Mouse (Mus musculus) hindbrain, embryonic 11.5 days (tissue): ENCODE results near the gene Gm20388. TPM values are rescaled to one million over a fixed set of nuclear protein-coding genes. Genes with fewer than 3 reads are reported as not detected.

Experiments used
- ATAC-seq: fragments of 200-750 bp; cut with Nextera tagmentation; 2 replicates; pipeline ENCODE4 v1.8.0; 2017; ENCODE audit warnings: mild to moderate bottlenecking, moderate TSS enrichment, moderate library complexity; ENCODE audit not compliant: low FRiP score
- DNase-seq: peaks from one replicate; pipeline ENCODE4 v3.0.0-alpha.2; 2015; ENCODE audit warnings: low spot score
- H3K27ac ChIP-seq: fragments of 300-500 bp; sonication (generic); 2 replicates; pipeline ENCODE4 v1.5.1; 2014; ENCODE audit warnings: mild to moderate bottlenecking, low read depth, low read length
- H3K27me3 ChIP-seq: fragments of 300-500 bp; sonication (generic); 2 replicates; pipeline ENCODE4 v1.6.1; 2014; ENCODE audit warnings: mild to moderate bottlenecking, low read length, moderate library complexity, mixed read lengths; ENCODE audit not compliant: control insufficient read depth, insufficient read depth
- H3K36me3 ChIP-seq: fragments of 300-500 bp; sonication (generic); 2 replicates; pipeline ENCODE4 v1.6.1; 2014; ENCODE audit warnings: mild to moderate bottlenecking, low read length, moderate library complexity, mixed read lengths; ENCODE audit not compliant: control insufficient read depth, insufficient read depth
- H3K4me1 ChIP-seq: fragments of 300-500 bp; sonication (generic); replicated peaks from 2 replicates; pipeline ENCODE4 v1.6.1; 2014; ENCODE audit warnings: low read length, mixed read lengths; ENCODE audit not compliant: control insufficient read depth, insufficient read depth
- H3K4me2 ChIP-seq: fragments of 300-500 bp; sonication (generic); replicated peaks from 2 replicates; pipeline ENCODE4 v1.6.1; 2014; ENCODE audit warnings: mild to moderate bottlenecking, low read depth, low read length
- H3K4me3 ChIP-seq: fragments of 300-500 bp; sonication (generic); 2 replicates; pipeline ENCODE4 v1.5.1; 2014; ENCODE audit warnings: low read depth, low read length
- H3K9ac ChIP-seq: fragments of 300-500 bp; sonication (generic); 2 replicates; pipeline ENCODE4 v1.6.1; 2014; ENCODE audit warnings: low read depth, low read length
- H3K9me3 ChIP-seq: fragments of 300-500 bp; sonication (generic); 2 replicates; pipeline ENCODE4 v1.6.1; 2016; ENCODE audit warnings: low read length; ENCODE audit not compliant: control insufficient read depth
- WGBS: fragments of 180-500 bp; shearing (Covaris S2); extraction: QIAGEN DNeasy Blood & Tissue Kit; methylation state at CpG from one replicate; pipeline ENCODE4 v1.1.7; 2014; 5-methylcytosine and 5-hydroxymethylcytosine counted together
- polyA plus RNA-seq: library from polyadenylated mRNA; unstranded; fragments of >200 nt; fragmentation: Nextera tagmentation; extraction: Ambion mirVana; gene quantifications from 2 replicates; pipeline ENCODE4 v1.2.1, GENCODE M21; 2014

Gene Gm20388
- polyA plus RNA-seq, 1 experiment from 2014 or later: 11.8 TPM

DNA sequence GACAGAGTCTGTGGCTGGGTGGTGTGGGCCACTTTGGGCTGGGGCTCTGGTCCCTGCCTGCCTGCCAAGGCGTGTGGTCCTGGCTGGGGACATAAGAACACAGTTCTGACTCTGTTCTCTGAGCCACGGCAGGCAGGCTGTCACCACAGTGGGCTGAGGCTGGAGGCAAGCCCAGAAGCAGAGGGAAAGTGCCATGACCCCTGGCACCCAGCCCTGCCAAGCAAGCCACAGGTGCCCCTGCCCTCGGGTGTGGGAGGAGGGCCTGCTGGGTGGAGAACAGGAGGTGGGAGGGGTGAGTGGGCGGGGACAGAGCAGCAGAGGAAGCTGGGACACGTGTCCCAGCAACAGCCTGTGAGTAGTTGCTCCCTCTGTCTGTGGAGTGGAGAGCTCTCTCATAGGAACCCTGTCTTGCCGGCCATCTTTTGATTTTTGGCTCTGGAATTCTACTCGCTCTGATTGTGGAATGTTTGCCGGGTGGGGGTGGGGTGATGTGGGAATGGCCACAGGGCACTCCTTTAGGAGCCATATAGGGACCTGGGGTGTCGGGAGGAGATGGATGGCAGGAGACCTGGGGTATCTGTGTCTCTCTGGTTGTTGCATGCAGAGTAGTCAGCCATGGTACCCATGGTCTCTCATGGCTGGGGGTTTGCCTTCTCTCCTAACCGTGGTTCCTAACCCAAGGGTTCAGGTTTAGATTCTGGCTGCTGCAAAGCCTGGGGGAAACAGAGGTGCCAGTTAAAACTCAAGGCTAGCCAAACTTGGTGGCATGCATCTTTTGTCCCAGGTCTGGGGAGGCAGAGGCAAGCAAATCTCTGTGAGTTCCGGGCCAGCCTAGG is 458.4 kb downstream of the Gm20388 start:
- WGBS: 33% methylated on average over 11 of the region's 11 CpGs
- DNase-seq (no peak), ATAC-seq (peak; percentile 31; the same call in 1 of the 2 replicates)
- H3K27me3 ChIP-seq: no peaks in the 10 kb centered on the region
- no peaks in the 10 kb centered on the region for H3K36me3 ChIP-seq
- no peak overlapping the region for H3K4me2 ChIP-seq
- peak overlapping the region; percentile 11; the same call in 1 of the 2 replicates for H3K27ac ChIP-seq
- H3K4me3 ChIP-seq: no peak overlapping the region
- no peaks in the 10 kb centered on the region for H3K9me3 ChIP-seq
- H3K4me1 ChIP-seq: peaks cover 20% of the 10 kb centered on the region
- no peak overlapping the region for H3K9ac ChIP-seq

DNA sequence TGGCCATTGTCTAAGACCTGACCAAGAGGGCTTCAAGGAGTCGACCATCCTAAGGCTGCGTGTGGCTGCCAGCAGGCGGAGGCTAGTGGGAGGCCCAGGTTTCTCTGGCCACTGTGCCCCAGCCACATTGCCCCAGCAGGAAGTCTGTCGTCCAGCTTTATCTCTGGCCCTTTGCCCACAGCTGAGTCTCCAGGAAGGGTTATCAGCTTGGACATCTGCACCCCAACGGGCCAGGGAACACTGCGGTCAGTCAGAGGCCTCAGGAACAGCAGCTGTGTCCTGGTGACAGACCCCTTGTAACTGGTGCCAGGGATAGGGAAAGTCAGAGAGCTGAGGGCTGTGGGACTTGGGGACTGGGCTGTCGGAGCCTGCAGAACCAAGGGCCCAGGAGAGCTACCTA is 459.3 kb downstream of the Gm20388 start:
- 60% methylated on average over 7 of the region's 7 CpGs for WGBS
- ATAC-seq (no peak), DNase-seq (no peak)
- no peak overlapping the region for H3K4me2 ChIP-seq
- no peaks in the 10 kb centered on the region for H3K9me3 ChIP-seq
- no peak overlapping the region for H3K9ac ChIP-seq
- H3K4me1 ChIP-seq: peaks cover 24% of the 10 kb centered on the region
- peak overlapping the region; percentile 47 for H3K27ac ChIP-seq
- H3K4me3 ChIP-seq: no peak overlapping the region
- no peaks in the 10 kb centered on the region for H3K27me3 ChIP-seq
- no peaks in the 10 kb centered on the region for H3K36me3 ChIP-seq

DNA sequence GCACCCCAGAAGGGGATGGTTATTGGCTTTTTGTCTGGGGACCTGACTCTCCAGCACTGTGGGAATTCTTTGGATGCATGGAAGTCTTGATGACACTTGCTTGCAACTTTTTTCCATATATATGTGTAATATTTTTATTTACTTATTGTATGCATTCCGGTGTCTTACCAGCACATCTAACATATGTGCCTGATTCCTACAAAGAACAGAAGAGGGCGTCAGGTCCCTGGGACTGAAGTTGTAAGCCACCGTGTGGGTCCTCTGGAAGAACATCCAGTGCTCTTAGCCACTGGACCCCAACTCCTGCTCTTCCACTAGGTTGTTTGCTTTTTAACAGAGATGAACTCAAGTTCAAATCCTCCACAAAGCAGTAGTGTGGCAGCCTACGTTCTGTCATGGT is 459.8 kb downstream of the Gm20388 start:
- WGBS: 71% methylated on average over 4 of the region's 4 CpGs

DNA sequence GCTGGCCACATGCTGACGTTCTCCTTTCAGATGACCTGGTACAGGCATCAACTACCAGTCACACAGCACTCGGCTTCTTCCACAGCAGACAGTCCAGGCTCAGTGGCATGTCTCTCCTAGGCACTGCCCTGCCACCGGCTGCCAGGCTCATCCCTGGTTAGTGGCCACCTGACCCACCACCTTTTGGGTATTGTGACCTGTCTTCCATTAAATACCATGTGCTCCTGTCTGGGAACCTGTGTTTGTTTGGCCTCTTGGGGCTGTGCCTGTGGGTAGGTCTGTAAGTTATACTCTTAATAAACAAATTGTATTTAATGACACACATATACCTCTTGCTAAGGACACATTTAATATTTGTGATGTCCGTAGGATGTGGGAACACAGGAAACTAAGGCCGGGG is 460.5 kb downstream of the Gm20388 start:
- H3K36me3 ChIP-seq: no peaks in the 10 kb centered on the region
- ATAC-seq: no peak
- no peak overlapping the region for H3K4me2 ChIP-seq
- no peak overlapping the region for H3K9ac ChIP-seq
- no peak for DNase-seq
- WGBS: 74% methylated on average over 5 of the region's 5 CpGs
- H3K4me1 ChIP-seq: peaks cover 30% of the 10 kb centered on the region
- H3K9me3 ChIP-seq: no peaks in the 10 kb centered on the region
- no peak overlapping the region for H3K27ac ChIP-seq
- no peak overlapping the region for H3K4me3 ChIP-seq
- no peaks in the 10 kb centered on the region for H3K27me3 ChIP-seq

More for the DNA sequence above, 459.8 kb downstream of the Gm20388 start:
- no peaks in the 10 kb centered on the region for H3K27me3 ChIP-seq
- no peaks in the 10 kb centered on the region for H3K9me3 ChIP-seq
- DNase-seq (no peak), ATAC-seq (no peak)
- peaks cover 29% of the 10 kb centered on the region for H3K4me1 ChIP-seq
- H3K36me3 ChIP-seq: no peaks in the 10 kb centered on the region
- H3K27ac ChIP-seq: peak overlapping the region; percentile 47; the same call in 1 of the 2 replicates
- H3K9ac ChIP-seq: no peak overlapping the region
- H3K4me3 ChIP-seq: no peak overlapping the region
- no peak overlapping the region for H3K4me2 ChIP-seq

DNA sequence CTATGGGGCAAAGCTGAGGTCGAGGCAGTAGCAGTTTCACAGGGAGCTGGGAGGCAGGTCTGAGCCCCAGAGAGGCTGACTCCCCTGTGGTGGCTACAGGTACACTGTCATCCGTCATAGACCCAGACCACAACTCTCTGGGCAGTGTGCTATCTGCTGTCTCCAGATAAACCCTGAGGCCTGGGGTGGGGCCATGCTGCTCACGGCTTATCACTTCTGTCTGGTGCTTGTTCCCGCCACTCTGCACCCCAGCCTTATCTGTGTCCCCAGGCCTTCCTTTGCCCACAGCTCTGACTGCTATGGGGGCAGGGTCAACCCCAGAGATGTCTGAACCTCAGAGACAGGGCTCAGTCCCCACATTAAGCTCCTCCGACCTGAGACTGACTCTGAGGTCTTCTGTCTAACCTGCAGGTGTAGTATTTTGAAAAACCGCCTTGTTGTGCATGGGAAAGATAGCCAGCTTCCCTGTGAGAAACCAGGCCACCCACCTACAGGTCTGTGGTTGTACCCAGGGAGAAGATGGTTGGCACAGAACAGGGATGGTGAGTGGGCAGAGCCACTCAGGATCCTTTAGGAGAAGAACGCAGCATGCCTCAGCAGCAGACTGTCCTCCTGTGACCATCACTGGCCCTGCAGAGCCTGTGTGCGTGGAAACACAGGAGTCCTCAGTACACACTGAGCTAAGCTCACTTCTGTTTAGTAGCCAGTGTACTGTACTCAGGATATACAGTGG is 461.2 kb downstream of the Gm20388 start:
- Histone ChIP-seq H3K27ac (peak overlapping the region; percentile 5; the same call in 1 of the 2 replicates), H3K9me3 (no peaks in the 10 kb centered on the region), H3K27me3 (no peaks in the 10 kb centered on the region), H3K36me3 (no peaks in the 10 kb centered on the region), H3K4me3 (no peak overlapping the region), H3K9ac (no peak overlapping the region), H3K4me1 (peaks cover 33% of the 10 kb centered on the region), H3K4me2 (no peak overlapping the region)
- 71% methylated on average over 8 of the region's 8 CpGs for WGBS
- ATAC-seq (no peak), DNase-seq (no peak)

DNA sequence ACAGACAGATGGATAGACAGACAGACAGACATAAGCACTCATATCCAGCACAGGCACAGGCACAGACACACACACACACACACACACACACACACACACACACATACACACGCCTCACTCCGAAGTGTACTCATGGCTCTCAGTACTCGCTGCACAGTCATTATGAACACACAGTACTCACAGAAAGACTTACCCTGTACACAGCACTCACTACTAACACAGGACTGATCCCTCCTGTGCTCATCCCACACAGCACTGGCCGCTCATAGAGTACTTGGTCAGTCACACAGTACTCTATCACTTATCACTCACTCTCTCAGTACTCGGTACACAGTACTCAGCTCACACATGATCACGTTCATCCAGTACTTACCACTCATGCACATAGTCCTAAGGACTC is 462.0 kb downstream of the Gm20388 start:
- no peaks in the 10 kb centered on the region for H3K27me3 ChIP-seq
- H3K9ac ChIP-seq: no peak overlapping the region
- H3K9me3 ChIP-seq: no peaks in the 10 kb centered on the region
- DNase-seq (no peak), ATAC-seq (no peak)
- H3K4me2 ChIP-seq: no peak overlapping the region
- H3K4me3 ChIP-seq: no peak overlapping the region
- H3K36me3 ChIP-seq: no peaks in the 10 kb centered on the region
- WGBS: 91% methylated on average over 6 of the region's 6 CpGs
- no peak overlapping the region; the same call in 1 of the 2 replicates for H3K27ac ChIP-seq
- peaks cover 40% of the 10 kb centered on the region for H3K4me1 ChIP-seq

DNA sequence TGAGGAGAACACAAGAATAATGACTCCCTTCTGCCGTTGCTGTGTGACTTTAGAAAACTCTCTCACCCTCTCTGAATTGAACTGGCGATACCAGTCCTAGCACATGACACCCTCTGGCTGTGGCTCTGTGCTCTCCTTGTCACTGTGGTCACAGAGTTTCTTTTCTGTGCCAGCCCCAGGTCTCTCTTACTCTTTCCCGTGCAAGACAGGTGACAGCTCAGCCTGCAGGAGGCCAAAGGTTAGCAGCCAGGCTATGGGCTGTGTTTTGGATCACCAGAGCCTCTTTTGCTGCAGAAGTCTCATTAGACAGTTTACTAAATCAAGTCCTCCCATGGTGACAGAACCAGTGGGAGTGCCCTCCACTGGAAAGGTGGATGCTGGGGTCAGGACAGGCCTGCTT is 463.0 kb downstream of the Gm20388 start:
- Histone ChIP-seq H3K4me1 (peaks cover 41% of the 10 kb centered on the region), H3K4me2 (no peak overlapping the region), H3K27ac (peak overlapping the region; percentile 90), H3K36me3 (no peaks in the 10 kb centered on the region), H3K4me3 (no peak overlapping the region), H3K9ac (0 out of 2 replicates have a peak overlapping the region, but pooled peaks have one; percentile 16), H3K27me3 (no peaks in the 10 kb centered on the region), H3K9me3 (no peaks in the 10 kb centered on the region)
- DNase-seq: no peak
- 77% methylated on average over 3 of the region's 3 CpGs for WGBS
- no peak for ATAC-seq

DNA sequence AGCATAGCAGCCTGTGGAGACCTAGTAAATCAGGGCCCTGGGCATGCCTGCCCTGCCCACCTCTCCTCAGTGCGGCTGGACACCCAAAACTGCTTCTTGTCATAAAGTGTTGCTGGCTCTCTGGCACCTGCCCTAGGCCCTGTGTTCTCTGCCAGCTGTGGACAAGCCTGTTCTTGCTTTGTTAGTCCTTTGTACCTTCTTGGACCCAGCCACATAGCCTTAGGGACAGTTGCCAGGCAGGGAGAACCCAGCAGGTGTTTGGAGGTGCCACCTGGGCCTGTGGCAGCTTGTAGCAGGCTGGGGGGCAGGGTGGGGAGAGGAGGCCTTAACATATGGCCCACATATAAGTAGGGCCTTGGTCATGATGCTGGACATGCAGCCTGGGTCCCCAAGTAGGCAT is 463.4 kb downstream of the Gm20388 start:
- no peak overlapping the region for H3K4me3 ChIP-seq
- peak overlapping the region; percentile 90 for H3K27ac ChIP-seq
- H3K9ac ChIP-seq: 0 out of 2 replicates have a peak overlapping the region, but pooled peaks have one; percentile 16
- H3K4me2 ChIP-seq: no peak overlapping the region
- H3K36me3 ChIP-seq: no peaks in the 10 kb centered on the region
- WGBS: 70% methylated on average over 1 of the region's 1 CpGs
- peaks cover 38% of the 10 kb centered on the region for H3K4me1 ChIP-seq
- H3K27me3 ChIP-seq: no peaks in the 10 kb centered on the region
- no peaks in the 10 kb centered on the region for H3K9me3 ChIP-seq
- ATAC-seq (peak; percentile 23; the same call in 1 of the 2 replicates), DNase-seq (no peak)
